Mouse (Mus musculus) stomach, embryonic 16.5 days (tissue): ENCODE data around the gene Zfp629. TPM values are rescaled to one million over a fixed set of nuclear protein-coding genes. Genes with fewer than 3 reads are reported as not detected.

Experiments
- ATAC-seq: fragments of 200-750 bp; cut with Nextera tagmentation; 2 replicates; pipeline ENCODE4 v1.8.0; 2017; ENCODE audit warnings: moderate number of reproducible peaks, moderate TSS enrichment; ENCODE audit not compliant: insufficient read depth, low FRiP score
- H3K27ac ChIP-seq: fragments of 300-500 bp; sonication (generic); 2 replicates; pipeline ENCODE4 v1.5.1; 2014; ENCODE audit warnings: low read length
- H3K27me3 ChIP-seq: fragments of 300-500 bp; sonication (generic); 2 replicates; pipeline ENCODE4 v1.6.1; 2014; ENCODE audit warnings: low read length, control low read depth, mixed read lengths; ENCODE audit not compliant: control insufficient read depth, insufficient read depth
- H3K36me3 ChIP-seq: fragments of 300-500 bp; sonication (generic); 2 replicates; pipeline ENCODE4 v1.6.1; 2014; ENCODE audit warnings: low read length; ENCODE audit not compliant: control insufficient read depth, insufficient read depth
- H3K4me1 ChIP-seq: fragments of 300-500 bp; sonication (generic); 2 replicates; pipeline ENCODE4 v1.6.1; 2014; ENCODE audit warnings: low read length, control low read depth, mixed read lengths; ENCODE audit not compliant: control insufficient read depth, insufficient read depth
- H3K4me2 ChIP-seq: fragments of 300-500 bp; sonication (generic); 2 replicates; pipeline ENCODE4 v1.6.1; 2014; ENCODE audit warnings: low read depth, low read length, mixed read lengths
- H3K4me3 ChIP-seq: fragments of 300-500 bp; sonication (generic); replicated peaks from 2 replicates; pipeline ENCODE4 v1.5.1; 2014; ENCODE audit warnings: mild to moderate bottlenecking, low read length
- H3K9ac ChIP-seq: fragments of 300-500 bp; sonication (generic); 2 replicates; pipeline ENCODE4 v1.6.1; 2014; ENCODE audit warnings: low read length
- H3K9me3 ChIP-seq: fragments of 300-500 bp; sonication (generic); replicated peaks from 2 replicates; pipeline ENCODE4 v1.6.1; 2016; ENCODE audit warnings: low read length, control low read depth; ENCODE audit not compliant: control insufficient read depth
- WGBS: fragments of 180-500 bp; shearing (Covaris S2); extraction: QIAGEN DNeasy Blood & Tissue Kit; methylation state at CpG from one replicate; pipeline ENCODE4 v1.1.7; 2014; 5-methylcytosine and 5-hydroxymethylcytosine counted together
- polyA plus RNA-seq: library from polyadenylated mRNA; unstranded; fragments of >200 nt; fragmentation: Nextera tagmentation; extraction: Ambion mirVana; gene quantifications from 2 replicates; pipeline ENCODE4 v1.2.1, GENCODE M21; 2015

Gene Zfp629
- polyA plus RNA-seq, 1 experiment from 2014 or later: 10.4 TPM

DNA sequence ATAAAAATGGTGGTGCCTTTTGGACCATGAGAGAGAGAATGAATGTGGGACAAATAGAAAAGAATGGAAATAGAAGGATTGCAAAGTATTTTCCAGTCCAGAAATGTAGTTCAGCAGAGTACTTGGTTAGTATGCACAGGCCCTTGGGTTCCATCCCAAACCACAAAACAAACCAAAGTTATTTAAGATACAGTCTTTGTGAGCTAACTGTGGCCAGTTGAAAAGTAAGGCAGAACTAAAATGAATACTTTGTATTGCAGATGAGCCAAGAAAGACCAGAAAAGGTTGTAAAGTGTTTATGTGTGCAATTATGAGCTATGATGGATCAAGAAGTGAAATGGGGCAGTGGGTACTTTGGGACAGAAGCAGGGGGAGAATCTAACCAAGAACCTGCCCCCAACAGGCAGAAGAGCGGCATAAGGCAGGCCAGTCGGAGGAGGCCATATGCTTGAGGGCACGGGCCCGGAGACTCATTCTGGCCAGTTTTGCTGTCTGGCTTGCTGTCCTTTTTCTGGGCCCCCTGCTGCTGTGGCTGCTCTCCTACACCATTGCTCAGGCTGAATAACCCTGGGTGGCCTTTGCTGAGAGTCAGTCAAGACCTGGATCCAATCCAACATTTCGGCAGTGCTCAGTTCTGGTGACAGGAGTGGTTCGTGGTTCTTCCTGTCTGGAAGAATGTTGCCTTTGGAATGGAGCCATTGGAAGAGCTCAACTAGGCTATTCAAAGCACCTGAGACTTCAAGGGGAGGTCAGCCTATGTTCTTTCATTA is 51.0 kb downstream of the Zfp629 start:
- Histone ChIP-seq H3K9me3 (no peaks in the 10 kb centered on the region), H3K4me2 (no peak overlapping the region), H3K4me1 (no peaks in the 10 kb centered on the region), H3K4me3 (no peak overlapping the region), H3K36me3 (peaks cover 22% of the 10 kb centered on the region), H3K9ac (no peak overlapping the region), H3K27ac (no peak overlapping the region), H3K27me3 (no peaks in the 10 kb centered on the region)
- ATAC-seq: no peak
- 73% methylated on average over 6 of the region's 6 CpGs for WGBS

DNA sequence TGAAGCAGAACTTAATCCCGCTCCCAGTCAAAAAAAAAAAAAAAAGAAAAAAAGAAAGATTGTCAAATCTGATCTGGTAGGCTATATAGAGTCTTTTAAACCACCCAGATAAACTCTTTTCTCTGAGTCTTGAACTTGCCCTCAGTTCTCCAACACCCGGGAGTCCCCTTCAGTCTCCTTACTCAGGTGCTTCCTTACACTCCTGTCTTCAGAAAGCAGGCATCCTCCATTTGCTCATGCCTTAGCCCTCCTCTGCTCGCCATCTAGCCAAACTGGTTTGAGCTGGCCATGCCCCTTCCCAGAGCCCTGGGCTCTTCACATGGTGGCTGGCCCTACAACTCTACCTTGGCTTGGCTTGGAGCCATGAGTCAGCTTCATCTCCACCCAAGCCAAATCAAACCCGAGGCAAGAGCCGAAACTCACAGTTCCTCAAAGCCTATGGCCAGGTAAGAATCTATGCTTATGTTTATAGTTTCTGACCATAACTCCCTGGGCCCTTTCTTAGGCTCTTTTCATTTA is 54.2 kb downstream of the Zfp629 start, which contains the start of gene Tmem265:
TSS of gene Tmem265 (plus strand) at position 51 of the 519 bp plus-strand sequence.
- Histone ChIP-seq H3K27me3 (no peaks in the 10 kb centered on the region), H3K4me3 (no peak within 1 kb of the TSS), H3K4me1 (no peaks in the 10 kb centered on the region), H3K36me3 (peaks cover 44% of the 10 kb centered on the region), H3K4me2 (no peak within 1 kb of the TSS), H3K9ac (no peak within 1 kb of the TSS), H3K9me3 (no peaks in the 10 kb centered on the region), H3K27ac (no peak within 1 kb of the TSS; the same call in 1 of the 2 replicates)
- WGBS: 84% methylated on average over 5 of the region's 5 CpGs
- ATAC-seq: no peak

DNA sequence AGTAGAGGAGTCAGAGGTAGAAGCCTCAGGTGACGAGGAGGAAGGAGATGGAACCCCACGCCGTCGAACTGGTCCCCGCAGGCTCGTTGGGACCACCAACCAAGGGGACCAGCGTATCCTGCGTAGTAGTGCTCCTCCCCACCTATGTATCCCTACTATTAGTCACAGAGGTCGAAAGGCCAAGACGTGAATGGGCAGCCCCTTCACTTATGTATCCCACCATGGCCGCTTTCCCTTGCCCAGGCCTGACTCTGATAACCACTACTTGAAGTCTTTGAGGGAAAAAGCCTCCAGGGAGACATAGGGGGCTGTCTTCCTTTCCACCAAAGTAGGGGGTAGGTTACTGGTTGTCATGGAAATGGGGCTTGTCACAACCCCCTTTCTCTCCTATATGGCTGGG is 55.0 kb downstream of the Zfp629 start:
- Histone ChIP-seq H3K4me1 (no peaks in the 10 kb centered on the region), H3K9ac (no peak overlapping the region), H3K4me2 (no peak overlapping the region), H3K4me3 (no peak overlapping the region), H3K9me3 (no peaks in the 10 kb centered on the region), H3K27ac (no peak overlapping the region), H3K36me3 (peaks cover 46% of the 10 kb centered on the region), H3K27me3 (no peaks in the 10 kb centered on the region)
- WGBS: 92% methylated on average over 11 of the region's 11 CpGs
- no peak for ATAC-seq

Other genes with a start within 250 kb of the Zfp629 start
- gene Zfp747, start 239.7 kb downstream of the Zfp629 start, polyA plus RNA-seq: 9.6 and 11.1 TPM in 2 replicates
- 6.2 and 6.7 TPM in 2 replicates for gene 9130019O22Rik, start 228.6 kb downstream of the Zfp629 start, polyA plus RNA-seq
- 6.1 and 9.3 TPM in 2 replicates for gene E430018J23Rik, start 222.2 kb downstream of the Zfp629 start, polyA plus RNA-seq
- 7.1 and 7.6 TPM in 2 replicates for gene Zfp764, start 209.0 kb downstream of the Zfp629 start, polyA plus RNA-seq
- gene Zfp688, start 193.7 kb downstream of the Zfp629 start, polyA plus RNA-seq: 21.5 and 24.4 TPM in 2 replicates
- gene Zfp689, start 166.6 kb downstream of the Zfp629 start, polyA plus RNA-seq: 5.0 and 5.8 TPM in 2 replicates
- 35.9 and 37.8 TPM in 2 replicates for gene Prr14, start 156.2 kb downstream of the Zfp629 start, polyA plus RNA-seq
- 10.5 and 11.1 TPM in 2 replicates for gene Fbrs, start 136.6 kb downstream of the Zfp629 start, polyA plus RNA-seq
- gene Srcap, start 103.8 kb downstream of the Zfp629 start, polyA plus RNA-seq: 20.3 and 32.4 TPM in 2 replicates
- gene Gm42715, start 96.2 kb downstream of the Zfp629 start, polyA plus RNA-seq: 12.3 and 13.2 TPM in 2 replicates
- 10.1 and 14.0 TPM in 2 replicates for gene Tmem265, start 54.4 kb downstream of the Zfp629 start, polyA plus RNA-seq
- gene Phkg2, start 42.5 kb downstream of the Zfp629 start, polyA plus RNA-seq: 37.6 and 44.1 TPM in 2 replicates
- 6.3 and 8.1 TPM in 2 replicates for gene Ccdc189, start 27.2 kb downstream of the Zfp629 start, polyA plus RNA-seq
- 41.6 and 41.7 TPM in 2 replicates for gene Rnf40, start 27.0 kb downstream of the Zfp629 start, polyA plus RNA-seq
- gene Bcl7c, start 93.1 kb upstream of the Zfp629 start, polyA plus RNA-seq: 26.2 and 33.1 TPM in 2 replicates
- 8.1 and 10.3 TPM in 2 replicates for gene Ctf1, start 96.9 kb upstream of the Zfp629 start, polyA plus RNA-seq
- 0.21 and 0.22 TPM in 2 replicates for gene Ctf2, start 116.4 kb upstream of the Zfp629 start, polyA plus RNA-seq
- gene Fbxl19, start 128.7 kb upstream of the Zfp629 start, polyA plus RNA-seq: 2.8 and 3.2 TPM in 2 replicates
- gene Orai3, start 154.0 kb upstream of the Zfp629 start, polyA plus RNA-seq: 26.7 and 29.0 TPM in 2 replicates
- 10.5 and 16.4 TPM in 2 replicates for gene Setd1a, start 160.9 kb upstream of the Zfp629 start, polyA plus RNA-seq
- gene Gm49388, start 169.8 kb upstream of the Zfp629 start, polyA plus RNA-seq: not detected in 2 replicates
- 35.2 and 36.1 TPM in 2 replicates for gene Hsd3b7, start 184.8 kb upstream of the Zfp629 start, polyA plus RNA-seq
- 43.1 and 48.6 TPM in 2 replicates for gene Stx4a, start 208.5 kb upstream of the Zfp629 start, polyA plus RNA-seq
- 2.9 and 3.6 TPM in 2 replicates for gene Stx1b, start 208.8 kb upstream of the Zfp629 start, polyA plus RNA-seq